Mouse (Mus musculus) neural tube, embryonic 13.5 days (tissue): Measurements from ENCODE around the gene Chpf. TPM values are rescaled to one million over a fixed set of nuclear protein-coding genes. Genes with fewer than 3 reads are reported as not detected.

Experiments
- ATAC-seq: fragments of 200-750 bp; cut with Nextera tagmentation; 2 replicates; pipeline ENCODE4 v1.8.0; 2017; ENCODE audit warnings: low read depth, mild to moderate bottlenecking, moderate TSS enrichment, moderate library complexity
- H3K27ac ChIP-seq: fragments of 300-500 bp; sonication (generic); replicated peaks from 2 replicates; pipeline ENCODE4 v1.5.1; 2015; ENCODE audit warnings: moderate library complexity, mild to moderate bottlenecking, inconsistent platforms
- H3K27me3 ChIP-seq: fragments of 300-500 bp; sonication (generic); 2 replicates; pipeline ENCODE4 v1.6.1; 2015; ENCODE audit warnings: mild to moderate bottlenecking, inconsistent platforms
- H3K36me3 ChIP-seq: fragments of 300-500 bp; sonication (generic); 2 replicates; pipeline ENCODE4 v1.6.1; 2015; ENCODE audit warnings: mild to moderate bottlenecking, inconsistent platforms
- H3K4me1 ChIP-seq: fragments of 300-500 bp; sonication (generic); replicated peaks from 2 replicates; pipeline ENCODE4 v1.6.1; 2015; ENCODE audit warnings: inconsistent platforms
- H3K4me2 ChIP-seq: fragments of 300-500 bp; sonication (generic); 2 replicates; pipeline ENCODE4 v1.6.1; 2015; ENCODE audit warnings: inconsistent platforms, mild to moderate bottlenecking, moderate library complexity
- H3K4me3 ChIP-seq: fragments of 300-500 bp; sonication (generic); 2 replicates; pipeline ENCODE4 v1.5.1; 2015; ENCODE audit warnings: mild to moderate bottlenecking, inconsistent platforms
- H3K9ac ChIP-seq: fragments of 300-500 bp; sonication (generic); 2 replicates; pipeline ENCODE4 v1.6.1; 2015; ENCODE audit warnings: moderate library complexity, mild to moderate bottlenecking, inconsistent platforms
- H3K9me3 ChIP-seq: fragments of 300-500 bp; sonication (generic); 2 replicates; pipeline ENCODE4 v1.6.1; 2016; ENCODE audit warnings: inconsistent platforms
- WGBS: fragments of 180-500 bp; shearing (Covaris S2); methylation state at CpG from one replicate; pipeline ENCODE4 v1.1.7; 2015; 5-methylcytosine and 5-hydroxymethylcytosine counted together
- polyA plus RNA-seq: library from polyadenylated mRNA; unstranded; fragments of >200 nt; fragmentation: Nextera tagmentation; extraction: Ambion mirVana; gene quantifications from 2 replicates; pipeline ENCODE4 v1.2.1, GENCODE M21; 2015

The Chpf gene
- 39.1 and 41.0 TPM in 2 replicates for polyA plus RNA-seq

DNA sequence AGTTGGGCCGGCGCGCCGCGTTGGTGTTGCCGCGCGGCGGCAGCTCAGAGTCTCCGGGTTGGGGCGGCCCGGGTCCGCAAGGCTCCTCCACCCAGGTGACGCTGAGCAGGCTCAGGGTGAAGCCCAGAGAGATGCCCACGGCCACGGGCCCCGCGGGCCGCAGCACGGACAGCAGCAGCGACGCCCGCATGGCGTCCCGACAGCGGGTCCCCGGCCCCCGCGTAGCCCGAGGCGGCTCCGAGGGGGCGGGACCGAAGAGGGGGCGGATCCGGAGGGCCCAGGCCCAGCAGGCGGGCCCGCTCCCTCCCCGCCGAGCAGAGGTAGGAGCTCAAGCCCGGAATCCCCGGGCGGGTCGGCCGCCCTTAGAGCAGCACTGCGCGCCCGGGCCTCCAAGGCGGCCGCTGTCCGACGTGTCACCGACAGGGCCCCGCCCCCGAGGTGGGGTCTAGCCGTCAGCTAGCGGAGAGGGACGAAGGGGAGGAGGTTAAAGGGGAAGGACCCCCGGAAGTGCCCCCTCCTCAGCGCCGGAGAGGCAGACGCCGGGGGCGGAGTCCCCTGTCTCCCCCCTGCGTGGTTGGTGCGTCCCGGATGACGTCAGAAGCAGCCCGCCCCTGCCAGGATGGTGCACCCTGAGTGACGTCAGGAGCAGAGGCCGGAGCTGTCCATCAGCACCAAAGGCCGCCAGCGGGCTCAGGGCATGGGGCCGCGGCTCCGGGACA is at the start of gene Chpf, which contains the start of gene Tmem198:
Gene Chpf (minus strand): TSS at position 392 of the 719 bp plus-strand sequence.
Gene Tmem198 (plus strand): TSS at position 617 of the 719 bp plus-strand sequence.
- Histone ChIP-seq H3K36me3 (peaks cover 48% of the 10 kb centered on the region), H3K9me3 (no peaks in the 10 kb centered on the region), H3K9ac (peak within 1 kb of the TSS; percentile 92), H3K4me1 (peaks cover 58% of the 10 kb centered on the region), H3K4me3 (peak within 1 kb of the TSS; percentile 93), H3K27me3 (peaks cover 30% of the 10 kb centered on the region), H3K4me2 (peak within 1 kb of the TSS; percentile 80), H3K27ac (peak within 1 kb of the TSS; percentile 86)
- ATAC-seq: peak; percentile 89
- WGBS: under 1% methylated on average over 60 of the region's 76 CpGs

DNA sequence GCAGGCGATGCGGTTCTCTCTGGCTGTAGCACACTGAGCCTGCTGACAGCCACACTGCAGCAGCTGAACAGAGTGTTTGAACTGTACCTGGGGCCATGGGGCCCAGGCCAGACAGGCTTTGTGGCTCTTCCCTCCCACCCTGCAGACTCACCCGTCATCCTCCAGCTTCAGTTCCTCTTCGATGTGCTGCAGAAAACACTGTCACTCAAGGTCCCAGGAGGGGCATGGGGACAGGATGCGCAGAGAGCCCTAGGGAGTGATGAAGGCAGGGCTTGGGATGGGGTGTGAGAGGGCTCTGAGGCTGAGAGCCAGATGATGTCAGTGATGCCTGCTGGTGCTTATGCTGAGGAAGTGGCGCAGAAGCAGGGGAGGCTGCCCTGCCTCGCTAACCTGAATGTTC is 45.6 kb upstream of the Chpf start:
- H3K27me3 ChIP-seq: no peaks in the 10 kb centered on the region
- H3K4me3 ChIP-seq: no peak overlapping the region
- 87% methylated on average over 7 of the region's 7 CpGs for WGBS
- no peak overlapping the region for H3K27ac ChIP-seq
- no peak for ATAC-seq
- H3K4me1 ChIP-seq: peaks cover 12% of the 10 kb centered on the region
- H3K36me3 ChIP-seq: peaks cover 43% of the 10 kb centered on the region
- no peak overlapping the region for H3K4me2 ChIP-seq
- H3K9ac ChIP-seq: no peak overlapping the region
- no peaks in the 10 kb centered on the region for H3K9me3 ChIP-seq

DNA sequence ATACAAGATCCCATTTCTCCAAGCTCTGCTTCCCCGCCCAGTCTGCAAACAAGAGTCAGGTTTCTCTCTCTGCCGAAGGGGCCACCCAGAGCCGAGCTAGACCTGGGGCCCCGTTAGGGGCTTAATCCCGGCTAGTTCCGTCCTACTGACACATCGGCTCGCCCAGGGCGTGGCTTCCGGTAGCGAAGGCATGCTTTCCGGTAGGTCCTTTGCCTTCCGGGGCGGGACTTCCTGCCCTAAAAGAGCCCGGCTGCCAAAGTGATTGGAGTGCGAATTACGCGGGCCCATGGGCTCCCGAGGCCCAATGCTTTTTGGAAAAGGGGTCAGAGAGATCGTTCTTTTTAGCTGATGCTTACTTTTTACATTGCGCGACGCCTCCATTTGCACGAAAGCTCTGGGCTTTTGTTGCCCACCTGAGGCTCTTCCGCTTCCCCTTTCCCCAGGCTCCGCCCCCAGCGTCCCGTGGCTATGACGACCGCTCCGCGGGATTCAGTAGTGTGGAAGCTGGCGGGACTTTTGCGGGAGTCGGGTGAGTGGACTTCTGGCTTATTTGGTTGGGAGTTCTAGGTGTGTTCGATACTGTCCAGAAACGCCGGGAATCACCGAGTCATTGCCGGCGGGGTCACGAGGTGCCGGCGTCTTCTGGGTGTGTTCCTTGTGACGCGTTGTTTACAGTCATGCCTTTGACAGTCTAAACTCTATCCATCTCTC is 42.4 kb upstream of the Chpf start, which contains the start of gene Stk11ip:
Gene Stk11ip (plus strand): TSS at position 209 of the 711 bp plus-strand sequence.
- H3K4me2 ChIP-seq: peak within 1 kb of the TSS; percentile 62
- peak within 1 kb of the TSS; percentile 90 for H3K27ac ChIP-seq
- no peaks in the 10 kb centered on the region for H3K9me3 ChIP-seq
- H3K4me1 ChIP-seq: peaks cover 12% of the 10 kb centered on the region
- WGBS: under 1% methylated on average over 46 of the region's 46 CpGs
- peaks cover 13% of the 10 kb centered on the region; the same call in 1 of the 2 replicates for H3K36me3 ChIP-seq
- H3K27me3 ChIP-seq: no peaks in the 10 kb centered on the region
- peak within 1 kb of the TSS; percentile 67 for H3K9ac ChIP-seq
- peak within 1 kb of the TSS; percentile 45 for H3K4me3 ChIP-seq
- peak; percentile 96 for ATAC-seq

DNA sequence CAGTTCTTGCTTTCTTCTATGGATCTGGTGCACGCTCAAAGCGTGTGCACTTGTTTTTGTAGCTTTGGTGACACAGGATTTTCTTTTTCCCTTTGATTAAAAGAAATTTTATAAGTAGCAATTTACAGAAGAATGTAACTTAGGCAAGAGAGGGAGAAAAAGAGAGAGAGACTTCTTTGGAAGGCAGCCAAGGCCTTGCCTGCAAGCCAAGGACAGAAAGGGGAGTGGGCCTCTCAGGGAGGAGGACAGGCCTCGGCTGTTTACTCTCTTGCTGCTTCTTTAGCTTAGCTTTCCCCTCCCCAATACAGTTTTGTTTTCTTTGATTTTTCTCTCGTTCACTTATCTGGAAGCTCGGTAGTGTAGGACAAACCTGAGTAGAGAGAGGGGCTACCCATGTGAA is 40.5 kb upstream of the Chpf start:
- no peak overlapping the region for H3K4me3 ChIP-seq
- no peak overlapping the region for H3K4me2 ChIP-seq
- H3K27ac ChIP-seq: no peak overlapping the region
- H3K27me3 ChIP-seq: no peaks in the 10 kb centered on the region
- peaks cover 12% of the 10 kb centered on the region for H3K4me1 ChIP-seq
- 75% methylated on average over 5 of the region's 5 CpGs for WGBS
- ATAC-seq: no peak
- H3K36me3 ChIP-seq: no peaks in the 10 kb centered on the region
- H3K9ac ChIP-seq: no peak overlapping the region
- H3K9me3 ChIP-seq: no peaks in the 10 kb centered on the region

DNA sequence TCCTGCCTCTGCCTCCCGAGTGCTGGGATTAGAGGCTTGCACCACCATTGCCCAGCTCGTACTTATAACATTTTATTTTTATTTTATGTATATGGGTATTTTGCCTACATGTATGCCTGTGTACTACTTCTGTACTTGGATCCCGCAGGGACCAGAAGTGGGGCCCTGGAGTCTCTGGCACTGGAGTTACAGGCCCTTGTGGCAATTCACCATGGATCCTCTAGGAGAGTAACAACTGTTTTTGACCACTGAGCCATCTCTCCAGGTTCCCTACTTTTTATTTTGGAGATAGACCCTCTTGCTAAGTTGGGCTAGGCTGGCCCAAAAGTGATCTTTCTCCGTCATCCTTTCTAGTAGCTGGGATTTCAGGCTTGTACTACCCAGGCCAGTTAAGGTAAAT is 39.3 kb upstream of the Chpf start:
- Histone ChIP-seq H3K4me2 (no peak overlapping the region), H3K9me3 (no peaks in the 10 kb centered on the region), H3K4me1 (peaks cover 12% of the 10 kb centered on the region), H3K27ac (no peak overlapping the region), H3K36me3 (no peaks in the 10 kb centered on the region), H3K4me3 (no peak overlapping the region), H3K27me3 (no peaks in the 10 kb centered on the region), H3K9ac (no peak overlapping the region)
- ATAC-seq: no peak
- 94% methylated on average over 4 of the region's 4 CpGs for WGBS

DNA sequence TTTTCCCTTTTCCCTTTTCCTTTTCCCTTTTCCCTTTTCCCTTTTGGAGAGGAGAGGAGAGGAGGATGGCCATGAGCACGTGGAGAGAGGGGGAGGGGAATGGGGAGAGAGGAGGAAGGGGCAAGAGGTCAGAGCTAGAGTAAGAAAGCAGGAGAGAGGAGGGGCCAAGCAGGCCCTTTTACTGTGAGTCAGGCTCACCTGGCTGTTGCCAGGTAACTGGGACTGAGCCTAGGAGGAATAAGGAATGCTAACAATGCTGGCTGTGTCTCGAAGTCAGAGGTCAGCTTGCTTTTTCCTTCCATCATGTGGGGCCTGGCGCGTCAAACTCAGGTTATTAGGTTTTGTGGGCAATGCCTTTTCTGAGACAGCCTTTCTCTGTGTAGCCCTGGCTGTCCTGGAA is 38.9 kb upstream of the Chpf start:
- H3K27me3 ChIP-seq: no peaks in the 10 kb centered on the region
- peaks cover 12% of the 10 kb centered on the region for H3K4me1 ChIP-seq
- H3K27ac ChIP-seq: no peak overlapping the region
- no peaks in the 10 kb centered on the region for H3K9me3 ChIP-seq
- WGBS: 54% methylated on average over 4 of the region's 4 CpGs
- no peak overlapping the region for H3K4me3 ChIP-seq
- no peaks in the 10 kb centered on the region for H3K36me3 ChIP-seq
- H3K4me2 ChIP-seq: no peak overlapping the region
- no peak overlapping the region for H3K9ac ChIP-seq
- no peak for ATAC-seq

DNA sequence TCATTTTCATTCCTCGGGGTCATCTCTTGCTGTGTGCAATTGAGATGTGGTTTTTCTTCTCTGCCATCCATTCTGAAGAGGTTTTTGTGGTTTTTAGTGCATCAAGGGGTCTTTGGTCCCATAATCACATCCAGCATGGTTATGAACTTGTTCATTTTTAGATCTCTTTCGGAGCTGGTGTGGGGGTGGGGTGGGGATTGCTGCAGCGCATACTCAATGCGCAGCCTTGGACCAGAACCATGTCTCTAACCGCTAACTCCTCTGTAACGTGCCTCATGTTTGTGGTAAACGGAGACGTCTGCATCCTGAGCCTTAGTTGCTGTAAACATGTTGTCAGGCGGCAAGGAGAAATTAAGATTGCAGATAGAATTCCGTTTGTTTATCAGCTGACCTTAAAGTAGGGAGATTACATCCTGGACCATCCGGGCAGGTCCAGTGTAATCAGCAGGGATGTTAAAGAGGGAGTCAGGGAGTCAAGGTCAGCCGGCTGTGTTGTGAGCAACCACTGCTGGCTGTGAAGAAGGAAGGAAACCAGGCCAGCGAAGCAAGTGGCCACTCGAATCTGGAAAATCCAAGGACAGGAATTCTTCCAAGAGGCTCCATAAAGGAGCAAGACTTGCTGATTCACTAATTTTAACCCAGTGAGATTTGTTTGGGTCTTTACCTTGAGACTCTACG is 37.7 kb upstream of the Chpf start:
- Histone ChIP-seq H3K36me3 (no peaks in the 10 kb centered on the region), H3K4me3 (no peak overlapping the region), H3K4me2 (no peak overlapping the region), H3K27me3 (no peaks in the 10 kb centered on the region), H3K4me1 (peaks cover 4% of the 10 kb centered on the region; the same call in 1 of the 2 replicates), H3K9me3 (no peaks in the 10 kb centered on the region), H3K27ac (no peak overlapping the region), H3K9ac (no peak overlapping the region)
- ATAC-seq: no peak
- 81% methylated on average over 15 of the region's 15 CpGs for WGBS

DNA sequence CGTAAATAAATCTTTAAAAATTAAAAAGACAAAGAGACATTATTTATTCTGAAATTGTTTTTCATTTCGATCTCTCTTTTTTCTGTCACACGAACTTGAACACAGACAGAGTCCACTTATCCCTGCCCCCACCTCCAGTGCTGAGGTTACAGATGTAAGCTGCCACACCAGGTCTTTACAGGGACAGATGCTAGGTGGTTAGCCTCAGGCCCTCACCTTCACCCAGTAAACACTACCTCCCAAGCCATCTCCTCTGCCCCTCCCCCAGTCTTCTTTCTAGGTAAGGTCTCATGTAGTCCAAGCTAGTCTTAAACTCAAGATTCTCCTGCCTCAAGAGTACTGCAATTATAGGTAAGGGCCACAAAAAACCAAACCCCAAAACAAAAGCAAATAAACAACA is 33.4 kb upstream of the Chpf start:
- no peak overlapping the region for H3K4me2 ChIP-seq
- WGBS: 93% methylated on average over 3 of the region's 3 CpGs
- no peak overlapping the region for H3K27ac ChIP-seq
- no peak for ATAC-seq
- H3K4me3 ChIP-seq: no peak overlapping the region
- 0 out of 2 replicates have a peak, but pooled peaks cover 6% of the 10 kb centered on the region for H3K4me1 ChIP-seq
- peaks cover 8% of the 10 kb centered on the region for H3K27me3 ChIP-seq
- H3K9ac ChIP-seq: no peak overlapping the region
- no peaks in the 10 kb centered on the region for H3K36me3 ChIP-seq
- no peaks in the 10 kb centered on the region for H3K9me3 ChIP-seq

DNA sequence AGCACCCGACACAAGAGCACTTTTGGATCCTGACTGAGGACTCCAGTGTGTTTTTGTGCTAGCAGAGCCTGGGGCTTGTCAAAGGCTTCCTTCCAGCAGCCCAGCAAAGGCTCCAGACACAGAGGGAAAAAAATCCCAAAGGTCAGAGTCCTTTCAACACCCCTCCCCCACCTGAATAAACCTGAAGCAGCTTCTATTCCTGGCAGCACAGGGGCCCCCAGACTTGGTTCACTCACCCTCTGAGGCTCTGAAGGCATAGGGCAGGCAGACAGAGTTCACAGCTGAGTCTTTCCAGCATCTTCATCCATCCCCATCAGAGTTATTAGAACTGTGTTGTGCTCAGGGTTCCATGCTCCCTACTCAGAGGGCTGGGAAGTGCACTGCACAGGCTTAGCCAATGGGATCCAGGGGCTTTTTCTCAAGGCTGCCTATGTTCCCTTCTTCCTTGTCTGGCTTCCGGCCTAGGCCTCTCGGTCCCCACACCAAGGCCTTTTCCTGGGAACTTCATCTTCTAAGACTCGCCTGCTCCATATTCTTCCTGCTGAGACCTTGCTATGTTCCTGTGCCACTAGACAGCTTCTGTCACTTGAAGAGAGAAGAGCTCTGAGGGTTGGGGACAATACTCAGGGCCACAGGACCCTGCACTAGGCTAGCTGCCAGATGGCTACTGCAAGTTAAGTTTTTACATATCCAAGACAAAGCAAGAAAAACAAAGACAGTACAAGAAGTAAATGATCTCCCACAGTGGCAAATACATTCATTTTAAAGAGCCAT is 32.5 kb upstream of the Chpf start:
- Histone ChIP-seq H3K27me3 (peaks cover 10% of the 10 kb centered on the region), H3K4me2 (no peak overlapping the region), H3K9ac (no peak overlapping the region), H3K4me1 (peaks cover 16% of the 10 kb centered on the region), H3K36me3 (no peaks in the 10 kb centered on the region), H3K9me3 (no peaks in the 10 kb centered on the region), H3K4me3 (no peak overlapping the region), H3K27ac (no peak overlapping the region)
- no peak for ATAC-seq
- WGBS: 70% methylated on average over 4 of the region's 4 CpGs

DNA sequence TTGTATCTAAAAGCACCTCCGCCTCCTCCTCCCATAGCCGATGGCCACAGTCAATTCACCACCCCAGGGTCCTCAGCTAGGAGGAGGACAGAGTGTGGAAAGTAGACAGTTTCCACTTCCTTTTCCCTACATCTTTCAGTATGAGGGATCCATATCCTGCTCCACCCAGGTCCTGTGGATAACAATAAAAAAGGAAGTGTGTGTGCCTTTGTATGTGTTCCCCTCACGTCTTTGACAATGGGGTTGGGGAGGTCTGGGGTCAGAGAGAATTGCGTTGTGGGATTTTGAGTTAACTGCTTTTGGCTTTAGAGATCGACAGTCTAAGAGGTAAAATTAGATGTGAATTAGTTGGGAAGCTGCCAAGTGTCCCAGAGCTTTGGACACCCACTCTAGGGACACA is 31.0 kb upstream of the Chpf start:
- ATAC-seq: no peak
- Histone ChIP-seq H3K36me3 (no peaks in the 10 kb centered on the region), H3K4me3 (no peak overlapping the region), H3K9ac (no peak overlapping the region), H3K4me1 (peaks cover 20% of the 10 kb centered on the region), H3K27ac (no peak overlapping the region), H3K4me2 (no peak overlapping the region), H3K9me3 (no peaks in the 10 kb centered on the region), H3K27me3 (peaks cover 10% of the 10 kb centered on the region)
- WGBS: 76% methylated on average over 5 of the region's 5 CpGs

DNA sequence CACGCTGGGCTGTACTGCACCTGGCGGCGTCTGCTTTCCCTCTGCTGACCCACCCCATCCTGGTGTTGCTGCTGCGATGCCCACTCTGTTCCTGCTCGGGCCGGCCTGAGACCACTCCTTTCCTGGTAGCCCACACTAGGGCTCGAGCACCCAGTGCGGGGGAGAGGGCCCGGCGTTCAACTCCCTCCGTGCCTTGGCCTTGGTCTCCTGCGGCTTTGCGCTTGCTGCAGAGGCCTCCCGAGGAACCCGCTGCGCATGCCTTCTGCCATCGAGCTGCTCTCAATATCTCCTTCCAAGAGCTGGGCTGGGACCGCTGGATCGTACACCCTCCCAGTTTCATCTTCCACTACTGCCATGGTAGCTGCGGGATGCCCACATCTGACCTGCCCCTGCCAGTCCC is 30.5 kb upstream of the Chpf start:
- H3K27ac ChIP-seq: no peak overlapping the region
- ATAC-seq: no peak
- 54% methylated on average over 20 of the region's 20 CpGs for WGBS
- H3K4me1 ChIP-seq: peaks cover 26% of the 10 kb centered on the region
- no peaks in the 10 kb centered on the region for H3K36me3 ChIP-seq
- H3K4me2 ChIP-seq: no peak overlapping the region
- peaks cover 10% of the 10 kb centered on the region for H3K27me3 ChIP-seq
- H3K9ac ChIP-seq: no peak overlapping the region
- no peak overlapping the region for H3K4me3 ChIP-seq
- H3K9me3 ChIP-seq: no peaks in the 10 kb centered on the region
